Comparison of ENCODE assay signal across 21 mouse cellular contexts in genomic region chr8:110926690-110927089, GRCm38 (mm10). TPM values are rescaled to one million over a fixed set of nuclear protein-coding genes. Genes with fewer than 3 reads are reported as not detected.
DNase-seq lines count a peak whose midpoint lies in the region; ATAC-seq and TF ChIP-seq lines count a peak whose summit lies in the region.
"Had no signal": no experiment of that assay in that cellular context is flagged by ENCODE, and none has a peak within 500 bp of the region (broad histone marks: within the 10 kb centered on the region; RNA-seq: fewer than 3 reads in every experiment).

No protein-coding gene starts in this region.

- no peaks in the 10 kb centered on the region for H3K9me3 ChIP-seq in stomach, embryonic 16.5 days (replicated peaks; ENCODE audit: control insufficient read depth, low read length)
- no peaks in the 10 kb centered on the region for H3K9me3 ChIP-seq in stomach, postnatal 0 days (ENCODE audit: control insufficient read depth, low read length)
- H3K9me3 ChIP-seq in liver, embryonic 12.5 days (replicated peaks), result no peaks in the 10 kb centered on the region
- no peaks in the 10 kb centered on the region for H3K9me3 ChIP-seq in forebrain, embryonic 13.5 days (replicated peaks)
- H3K9me3 ChIP-seq: hindbrain, embryonic 15.5 days; lung, embryonic 15.5 days; midbrain, embryonic 13.5 days had no signal

- TF ChIP-seq EP300 in stomach, postnatal 0 days (optimal IDR thresholded peaks at IDR 0.05), result no peak

- peak overlapping the region; percentile 29; the same call in 1 of the 2 replicates for H3K9ac ChIP-seq in stomach, embryonic 16.5 days (ENCODE audit: low read length)
- no peak overlapping the region for H3K9ac ChIP-seq in stomach, postnatal 0 days (ENCODE audit: low read length)
- peak overlapping the region; percentile 50 for H3K9ac ChIP-seq in liver, embryonic 12.5 days
- no peak overlapping the region for H3K9ac ChIP-seq in forebrain, embryonic 13.5 days
- H3K9ac ChIP-seq: forebrain, postnatal 0 days; hindbrain, embryonic 15.5 days; lung, embryonic 15.5 days; midbrain, embryonic 13.5 days had no signal

- no peak overlapping the region; the same call in 1 of the 2 replicates for H3K4me2 ChIP-seq in stomach, embryonic 16.5 days (ENCODE audit: low read depth, low read length)
- H3K4me2 ChIP-seq in stomach, postnatal 0 days (replicated peaks; ENCODE audit: low read depth), result no peak overlapping the region
- H3K4me2 ChIP-seq in liver, embryonic 12.5 days, result peak overlapping the region; percentile 48
- H3K4me2 ChIP-seq in forebrain, embryonic 13.5 days, result no peak overlapping the region
- H3K4me2 ChIP-seq: hindbrain, embryonic 15.5 days; lung, embryonic 15.5 days; midbrain, embryonic 13.5 days had no signal

- H3K4me1 ChIP-seq in kidney, adult 2 months (ENCODE audit: control insufficient read depth, insufficient read depth, low read length), result 0 out of 2 replicates have a peak, but pooled peaks cover under 1% of the 10 kb centered on the region
- peaks cover 21% of the 10 kb centered on the region for H3K4me1 ChIP-seq in stomach, embryonic 16.5 days (ENCODE audit: control insufficient read depth, insufficient read depth, low read length)
- no peaks in the 10 kb centered on the region; the same call in 1 of the 2 replicates for H3K4me1 ChIP-seq in stomach, postnatal 0 days (replicated peaks; ENCODE audit: control insufficient read depth, insufficient read depth)
- peaks cover 100% of the 10 kb centered on the region for H3K4me1 ChIP-seq in liver, embryonic 12.5 days
- H3K4me1 ChIP-seq in forebrain, embryonic 13.5 days, result peaks cover 12% of the 10 kb centered on the region

- no peaks in the 10 kb centered on the region for H3K36me3 ChIP-seq in kidney, adult 2 months (ENCODE audit: control insufficient read depth, insufficient read depth, low read length)
- no peaks in the 10 kb centered on the region for H3K36me3 ChIP-seq in stomach, embryonic 16.5 days (ENCODE audit: control insufficient read depth, insufficient read depth, low read length)
- no peaks in the 10 kb centered on the region for H3K36me3 ChIP-seq in stomach, postnatal 0 days (ENCODE audit: control insufficient read depth, insufficient read depth, low read length)
- H3K36me3 ChIP-seq in liver, embryonic 12.5 days, result peaks cover 60% of the 10 kb centered on the region
- H3K36me3 ChIP-seq in forebrain, embryonic 13.5 days (ENCODE audit: poor library complexity, severe bottlenecking), result peaks cover 11% of the 10 kb centered on the region; the same call in 1 of the 2 replicates
- H3K36me3 ChIP-seq: hindbrain, embryonic 15.5 days; lung, embryonic 15.5 days had no signal

- DNase-seq in kidney, adult 2 months, result peak; percentile 26
- no peak for DNase-seq in kidney, adult 8-10 months
- no peak for DNase-seq in stomach, postnatal 0 days (ENCODE audit: low spot score)
- no peak for DNase-seq in right cerebral cortex, postnatal 14 days
- DNase-seq: adrenal gland, postnatal 14 days; cerebellum, adult 18-20 months; cerebellum, postnatal 36 days; forebrain, postnatal 0 days; heart, adult 11 months; heart, postnatal 36 days; kidney, adult 18-20 months; kidney, postnatal 4 days; left cerebral cortex, postnatal 4 days had no signal

- H3K4me3 ChIP-seq in kidney, adult 2 months (ENCODE audit: insufficient read depth, low read depth, low read length), result no peak overlapping the region
- H3K4me3 ChIP-seq in stomach, embryonic 16.5 days (replicated peaks; ENCODE audit: low read length), result no peak overlapping the region
- no peak overlapping the region for H3K4me3 ChIP-seq in stomach, postnatal 0 days (ENCODE audit: low read depth, low read length)
- H3K4me3 ChIP-seq in liver, embryonic 12.5 days, result 0 out of 2 replicates have a peak overlapping the region, but pooled peaks have one; percentile 6
- no peak overlapping the region for H3K4me3 ChIP-seq in forebrain, embryonic 13.5 days
- H3K4me3 ChIP-seq: hindbrain, embryonic 15.5 days; lung, embryonic 15.5 days; midbrain, embryonic 13.5 days had no signal

- ATAC-seq in stomach, embryonic 16.5 days (ENCODE audit: insufficient read depth, low FRiP score), result no peak
- no peak for ATAC-seq in stomach, postnatal 0 days (ENCODE audit: low FRiP score, low TSS enrichment)
- ATAC-seq in liver, embryonic 12.5 days, result no peak
- ATAC-seq in forebrain, embryonic 13.5 days, result no peak
- ATAC-seq: CD4-positive, CD25-positive, alpha-beta regulatory T cell, adult 4 months; forebrain, postnatal 0 days; midbrain, embryonic 13.5 days had no signal

- WGBS in kidney, adult 2 months, result 51% methylated on average over 5 of the region's 5 CpGs
- 43% methylated on average over 5 of the region's 5 CpGs for WGBS in stomach, embryonic 16.5 days
- 29% methylated on average over 5 of the region's 5 CpGs for WGBS in stomach, postnatal 0 days
- 48% methylated on average over 5 of the region's 5 CpGs for WGBS in liver, embryonic 12.5 days (ENCODE audit: insufficient replicate concordance)
- 58% methylated on average over 5 of the region's 5 CpGs for WGBS in forebrain, embryonic 13.5 days

- TF ChIP-seq POLR2A in kidney, adult 2 months (IDR thresholded peaks at IDR 0.05; ENCODE audit: low read depth, low read length), result no peak

- H3K27ac ChIP-seq in kidney, adult 2 months (ENCODE audit: insufficient read depth, low read depth, low read length), result no peak overlapping the region
- 0 out of 2 replicates have a peak overlapping the region, but pooled peaks have one; percentile 14 for H3K27ac ChIP-seq in stomach, embryonic 16.5 days (ENCODE audit: low read length)
- no peak overlapping the region; the same call in 1 of the 2 replicates for H3K27ac ChIP-seq in stomach, postnatal 0 days (replicated peaks)
- H3K27ac ChIP-seq in liver, embryonic 12.5 days, result peak overlapping the region; percentile 96
- H3K27ac ChIP-seq in forebrain, embryonic 13.5 days, result no peak overlapping the region
- H3K27ac ChIP-seq: hindbrain, embryonic 15.5 days; lung, embryonic 15.5 days; macrophage; midbrain, embryonic 13.5 days had no signal

- no peak for TF ChIP-seq CTCF in kidney, adult 2 months (conservative IDR thresholded peaks at IDR 0.05; ENCODE audit: insufficient read depth, insufficient read length, low read depth, low read length)
- TF ChIP-seq CTCF in stomach, postnatal 0 days (IDR thresholded peaks at IDR 0.05; ENCODE audit: low read depth), result no peak

- no peaks in the 10 kb centered on the region for H3K27me3 ChIP-seq in kidney, adult 2 months (replicated peaks; ENCODE audit: control insufficient read depth, insufficient read depth, low read length)
- H3K27me3 ChIP-seq in stomach, embryonic 16.5 days (ENCODE audit: control insufficient read depth, insufficient read depth, low read length), result no peaks in the 10 kb centered on the region
- H3K27me3 ChIP-seq in stomach, postnatal 0 days (ENCODE audit: control insufficient read depth, insufficient read depth, low read length), result no peaks in the 10 kb centered on the region
- no peaks in the 10 kb centered on the region for H3K27me3 ChIP-seq in liver, embryonic 12.5 days (replicated peaks)
- no peaks in the 10 kb centered on the region for H3K27me3 ChIP-seq in forebrain, embryonic 13.5 days
- H3K27me3 ChIP-seq: hindbrain, embryonic 15.5 days; lung, embryonic 15.5 days; midbrain, embryonic 13.5 days had no signal

RNA-seq across cellular contexts. Expression of gene St3gal2, which starts 7.0 kb away (rescaled TPM):
- polyA plus RNA-seq in kidney, adult 2 months (2012; rRNA removed), result 27.3 and 28.6 TPM in 2 replicates
- 17.0 and 17.1 TPM in 2 replicates for polyA plus RNA-seq in stomach, embryonic 16.5 days (2015; fragmentation: Nextera tagmentation; extraction: Ambion mirVana)
- 7.1 and 7.3 TPM in 2 replicates for polyA plus RNA-seq in stomach, postnatal 0 days (2015; fragmentation: Nextera tagmentation; extraction: Ambion mirVana)
- polyA plus RNA-seq in liver, embryonic 12.5 days (2016; fragmentation: Nextera tagmentation; extraction: Ambion mirVana), result 36.7 and 40.3 TPM in 2 replicates
- polyA plus RNA-seq in forebrain, embryonic 13.5 days (2015; fragmentation: Nextera tagmentation; extraction: Ambion mirVana), result 17.1 and 18.1 TPM in 2 replicates

RNA-seq across cellular contexts. Expression of gene Fuk, which starts 24.4 kb away (rescaled TPM):
- polyA plus RNA-seq in kidney, adult 2 months (2012; rRNA removed), result 17.9 and 21.3 TPM in 2 replicates
- polyA plus RNA-seq in stomach, embryonic 16.5 days (2015; fragmentation: Nextera tagmentation; extraction: Ambion mirVana), result 12.2 and 13.3 TPM in 2 replicates
- 6.0 and 6.5 TPM in 2 replicates for polyA plus RNA-seq in stomach, postnatal 0 days (2015; fragmentation: Nextera tagmentation; extraction: Ambion mirVana)
- 5.1 and 5.7 TPM in 2 replicates for polyA plus RNA-seq in liver, embryonic 12.5 days (2016; fragmentation: Nextera tagmentation; extraction: Ambion mirVana)
- 8.8 and 10.3 TPM in 2 replicates for polyA plus RNA-seq in forebrain, embryonic 13.5 days (2015; fragmentation: Nextera tagmentation; extraction: Ambion mirVana)

Comparison
In these comparisons a context has a peak if more than half of its experiments do, and no peak if none do; other contexts are left out.
1. H3K27ac ChIP-seq: peak in stomach, embryonic 16.5 days (single experiment) and liver, embryonic 12.5 days (single experiment); none in kidney, adult 2 months (single experiment), stomach, postnatal 0 days (single experiment) and forebrain, embryonic 13.5 days (single experiment).
2. H3K9ac ChIP-seq: peak in stomach, embryonic 16.5 days (single experiment) and liver, embryonic 12.5 days (single experiment); none in stomach, postnatal 0 days (single experiment) and forebrain, embryonic 13.5 days (single experiment).